Mouse (Mus musculus): ENCODE results near the gene Gm20538.

GRCm38 (mm10) chr19:44544775-44545174 is 7.9 kb downstream of the Gm20538 start:
- TF ChIP-seq POLR2A (IDR thresholded peaks at IDR 0.05; ENCODE audit: insufficient read depth, low read depth, low read length) (no peak), CTCF (IDR thresholded peaks at IDR 0.05; ENCODE audit: insufficient read depth, low read depth, low read length) (peak; percentile 44)
